Mouse (Mus musculus): Measurements from ENCODE around the gene RPS10-NUDT3. TPM values are rescaled to one million over a fixed set of nuclear protein-coding genes. Genes with fewer than 3 reads are reported as not detected.

Gene RPS10-NUDT3
- polyA plus RNA-seq, 1 experiment from 2014 or later, result not detected

- Histone ChIP-seq H3K4me3 (replicated peaks) (no peak overlapping the region), H3K36me3 (peaks cover 90% of the 10 kb centered on the region), H3K4me1 (replicated peaks) (no peaks in the 10 kb centered on the region), H3K9ac (replicated peaks) (no peak overlapping the region), H3K27me3 (no peaks in the 10 kb centered on the region), H3K27ac (no peak overlapping the region), H3K9me3 (no peaks in the 10 kb centered on the region), H3K4me2 (replicated peaks) (no peak overlapping the region)
- ATAC-seq, result no peak
- 94% methylated on average over 8 of the region's 8 CpGs for WGBS
Observed at GRCm38 (mm10) chr17:27579816-27580215, 55.2 kb downstream of the RPS10-NUDT3 start.

GRCm38 (mm10) chr17:27578487-27578886, 56.5 kb downstream of the RPS10-NUDT3 start:
- H3K36me3 ChIP-seq, result peaks cover 91% of the 10 kb centered on the region
- ATAC-seq, result no peak

GRCm38 (mm10) chr17:27577468-27577867, 57.6 kb downstream of the RPS10-NUDT3 start:
- Histone ChIP-seq H3K27me3 (no peaks in the 10 kb centered on the region), H3K9ac (replicated peaks) (no peak overlapping the region), H3K4me2 (replicated peaks) (no peak overlapping the region), H3K4me3 (replicated peaks) (no peak overlapping the region), H3K9me3 (no peaks in the 10 kb centered on the region), H3K36me3 (peaks cover 87% of the 10 kb centered on the region), H3K27ac (no peak overlapping the region), H3K4me1 (replicated peaks) (no peaks in the 10 kb centered on the region)
- 77% methylated on average over 6 of the region's 6 CpGs for WGBS
- 0 out of 2 replicates have a peak, but pooled peaks have one; percentile 9 for ATAC-seq

More at GRCm38 (mm10) chr17:27578487-27578886, 56.5 kb downstream of the RPS10-NUDT3 start:
- 94% methylated on average over 10 of the region's 10 CpGs for WGBS
- Histone ChIP-seq H3K4me3 (replicated peaks) (no peak overlapping the region), H3K4me1 (replicated peaks) (no peaks in the 10 kb centered on the region), H3K4me2 (replicated peaks) (no peak overlapping the region), H3K9me3 (no peaks in the 10 kb centered on the region), H3K9ac (replicated peaks) (no peak overlapping the region), H3K27ac (no peak overlapping the region), H3K27me3 (no peaks in the 10 kb centered on the region)

- peaks cover 78% of the 10 kb centered on the region for H3K36me3 ChIP-seq
- no peak overlapping the region for H3K27ac ChIP-seq
- 92% methylated on average over 7 of the region's 7 CpGs for WGBS
- no peaks in the 10 kb centered on the region for H3K27me3 ChIP-seq
- H3K4me3 ChIP-seq (replicated peaks), result no peak overlapping the region
- no peak for ATAC-seq
- no peaks in the 10 kb centered on the region for H3K9me3 ChIP-seq
- no peak overlapping the region for H3K9ac ChIP-seq (replicated peaks)
- H3K4me2 ChIP-seq (replicated peaks), result no peak overlapping the region
- no peaks in the 10 kb centered on the region for H3K4me1 ChIP-seq (replicated peaks)
Observed at GRCm38 (mm10) chr17:27576056-27576455, 59.0 kb downstream of the RPS10-NUDT3 start.

GRCm38 (mm10) chr17:27575116-27575776, 59.8 kb downstream of the RPS10-NUDT3 start:
- no peak overlapping the region for H3K4me2 ChIP-seq (replicated peaks)
- no peaks in the 10 kb centered on the region for H3K9me3 ChIP-seq
- no peak overlapping the region for H3K27ac ChIP-seq
- H3K4me1 ChIP-seq (replicated peaks), result no peaks in the 10 kb centered on the region
- no peak overlapping the region for H3K4me3 ChIP-seq (replicated peaks)
- 89% methylated on average over 10 of the region's 10 CpGs for whole genome bisulfite sequencing
- ATAC-seq, result no peak
- H3K36me3 ChIP-seq, result peaks cover 70% of the 10 kb centered on the region
- no peaks in the 10 kb centered on the region for H3K27me3 ChIP-seq
- no peak overlapping the region for H3K9ac ChIP-seq (replicated peaks)

GRCm38 (mm10) chr17:27574470-27575115, 60.4 kb downstream of the RPS10-NUDT3 start:
- no peak for ATAC-seq
- no peaks in the 10 kb centered on the region for H3K4me1 ChIP-seq (replicated peaks)
- H3K4me2 ChIP-seq (replicated peaks), result no peak overlapping the region
- H3K27ac ChIP-seq, result no peak overlapping the region
- no peaks in the 10 kb centered on the region for H3K9me3 ChIP-seq
- no peak overlapping the region for H3K9ac ChIP-seq (replicated peaks)
- peaks cover 64% of the 10 kb centered on the region for H3K36me3 ChIP-seq
- H3K4me3 ChIP-seq (replicated peaks), result no peak overlapping the region
- WGBS, result 96% methylated on average over 16 of the region's 16 CpGs
- H3K27me3 ChIP-seq, result no peaks in the 10 kb centered on the region

GRCm38 (mm10) chr17:27573772-27574320, 61.2 kb downstream of the RPS10-NUDT3 start:
- Histone ChIP-seq H3K4me1 (replicated peaks) (no peaks in the 10 kb centered on the region), H3K27me3 (no peaks in the 10 kb centered on the region), H3K9me3 (no peaks in the 10 kb centered on the region), H3K4me2 (replicated peaks) (no peak overlapping the region), H3K27ac (no peak overlapping the region), H3K4me3 (replicated peaks) (no peak overlapping the region), H3K9ac (replicated peaks) (no peak overlapping the region), H3K36me3 (peaks cover 56% of the 10 kb centered on the region)
- WGBS, result 90% methylated on average over 10 of the region's 10 CpGs
- ATAC-seq, result no peak

GRCm38 (mm10) chr17:27571315-27571714, 63.7 kb downstream of the RPS10-NUDT3 start:
- 80% methylated on average over 8 of the region's 8 CpGs for WGBS
- no peak overlapping the region for H3K4me3 ChIP-seq (replicated peaks)
- H3K9me3 ChIP-seq, result no peaks in the 10 kb centered on the region
- H3K36me3 ChIP-seq, result peaks cover 34% of the 10 kb centered on the region
- no peak overlapping the region for H3K9ac ChIP-seq (replicated peaks)
- H3K27ac ChIP-seq, result no peak overlapping the region
- peaks cover 6% of the 10 kb centered on the region for H3K4me1 ChIP-seq (replicated peaks)
- ATAC-seq, result no peak
- H3K27me3 ChIP-seq, result no peaks in the 10 kb centered on the region
- H3K4me2 ChIP-seq (replicated peaks), result no peak overlapping the region

GRCm38 (mm10) chr17:27568228-27568627, 66.8 kb downstream of the RPS10-NUDT3 start:
- Histone ChIP-seq H3K36me3 (peaks cover 14% of the 10 kb centered on the region), H3K27me3 (no peaks in the 10 kb centered on the region), H3K27ac (no peak overlapping the region), H3K9me3 (no peaks in the 10 kb centered on the region), H3K4me2 (replicated peaks) (no peak overlapping the region), H3K9ac (replicated peaks) (no peak overlapping the region), H3K4me1 (replicated peaks) (peaks cover 28% of the 10 kb centered on the region), H3K4me3 (replicated peaks) (no peak overlapping the region)
- ATAC-seq, result no peak
- WGBS, result 94% methylated on average over 5 of the region's 5 CpGs

- peaks cover 10% of the 10 kb centered on the region for H3K36me3 ChIP-seq
- ATAC-seq, result peak; percentile 55; the same call in 1 of the 2 replicates
- no peaks in the 10 kb centered on the region for H3K9me3 ChIP-seq
- WGBS, result under 1% methylated on average over 13 of the region's 13 CpGs
- H3K4me2 ChIP-seq (replicated peaks), result peak overlapping the region; percentile 90
- H3K4me1 ChIP-seq (replicated peaks), result peaks cover 36% of the 10 kb centered on the region
- no peaks in the 10 kb centered on the region for H3K27me3 ChIP-seq
- peak overlapping the region; percentile 59 for H3K27ac ChIP-seq
- H3K9ac ChIP-seq (replicated peaks), result peak overlapping the region; percentile 66
- peak overlapping the region; percentile 68 for H3K4me3 ChIP-seq (replicated peaks)
Observed at GRCm38 (mm10) chr17:27565942-27566267, 69.1 kb downstream of the RPS10-NUDT3 start.

GRCm38 (mm10) chr17:27565163-27565941, 69.7 kb downstream of the RPS10-NUDT3 start, which contains the start of gene AI413582:
Gene AI413582, minus strand, starts transcription at chr17:27565756.
- under 1% methylated on average over 57 of the region's 58 CpGs for WGBS
- Histone ChIP-seq H3K4me2 (replicated peaks) (peak within 1 kb of the TSS; percentile 90), H3K9me3 (no peaks in the 10 kb centered on the region), H3K4me3 (replicated peaks) (peak within 1 kb of the TSS; percentile 68), H3K27me3 (no peaks in the 10 kb centered on the region), H3K36me3 (peaks cover 10% of the 10 kb centered on the region), H3K27ac (peak within 1 kb of the TSS; percentile 59), H3K9ac (replicated peaks) (peak within 1 kb of the TSS; percentile 80), H3K4me1 (replicated peaks) (peaks cover 36% of the 10 kb centered on the region)
- peak; percentile 95 for ATAC-seq

Data from midbrain, embryonic 13.5 days (tissue).